Mouse (Mus musculus) midbrain, embryonic 15.5 days (tissue): ENCODE data around the gene Unk. TPM values are rescaled to one million over a fixed set of nuclear protein-coding genes. Genes with fewer than 3 reads are reported as not detected.
A peak's percentile ranks its signal among the peaks of the same experiment; 100 is the strongest.

Experiments
- ATAC-seq: fragments of 200-750 bp; cut with Nextera tagmentation; replicated peaks from 2 replicates; pipeline ENCODE4 v1.8.0; 2017; ENCODE audit warnings: moderate TSS enrichment
- H3K27ac ChIP-seq: fragments of 300-500 bp; sonication (generic); 2 replicates; pipeline ENCODE4 v1.5.1; 2015; ENCODE audit warnings: mild to moderate bottlenecking, inconsistent platforms
- H3K27me3 ChIP-seq: fragments of 300-500 bp; sonication (generic); replicated peaks from 2 replicates; pipeline ENCODE4 v1.6.1; 2015; ENCODE audit warnings: inconsistent platforms
- H3K36me3 ChIP-seq: fragments of 300-500 bp; sonication (generic); replicated peaks from 2 replicates; pipeline ENCODE4 v1.6.1; 2015; ENCODE audit warnings: inconsistent platforms
- H3K4me1 ChIP-seq: fragments of 300-500 bp; sonication (generic); 2 replicates; pipeline ENCODE4 v1.6.1; 2015; ENCODE audit warnings: inconsistent platforms
- H3K4me2 ChIP-seq: fragments of 300-500 bp; sonication (generic); 2 replicates; pipeline ENCODE4 v1.6.1; 2015; ENCODE audit warnings: inconsistent platforms, mild to moderate bottlenecking, moderate library complexity
- H3K4me3 ChIP-seq: fragments of 300-500 bp; sonication (generic); 2 replicates; pipeline ENCODE4 v1.5.1; 2015; ENCODE audit warnings: mild to moderate bottlenecking, inconsistent platforms
- H3K9ac ChIP-seq: fragments of 300-500 bp; sonication (generic); 2 replicates; pipeline ENCODE4 v1.6.1; 2015; ENCODE audit warnings: mild to moderate bottlenecking, inconsistent platforms
- H3K9me3 ChIP-seq: fragments of 300-500 bp; sonication (generic); 2 replicates; pipeline ENCODE4 v1.6.1; 2016; ENCODE audit warnings: inconsistent platforms
- WGBS: fragments of 180-500 bp; shearing (Covaris S2); methylation state at CpG from one replicate; pipeline ENCODE4 v1.1.7; 2015; ENCODE audit warnings: mixed read lengths; 5-methylcytosine and 5-hydroxymethylcytosine counted together
- polyA plus RNA-seq: library from polyadenylated mRNA; unstranded; fragments of >200 nt; fragmentation: Nextera tagmentation; extraction: Ambion mirVana; gene quantifications from 2 replicates; pipeline ENCODE4 v1.2.1, GENCODE M21; 2015

Unk gene
- polyA plus RNA-seq, 1 experiment from 2014 or later: 39.7 TPM

GRCm38 (mm10) chr11:116077446-116078204 is 47.5 kb downstream of the Unk start, which contains the start of gene Unc13d:
TSS of gene Unc13d (minus strand) at chr11:116077961.
- Histone ChIP-seq H3K9ac (peak within 1 kb of the TSS; percentile 45), H3K27me3 (no peaks in the 10 kb centered on the region), H3K9me3 (no peaks in the 10 kb centered on the region), H3K36me3 (peaks cover 26% of the 10 kb centered on the region), H3K27ac (peak within 1 kb of the TSS; percentile 55; the same call in 1 of the 2 replicates), H3K4me3 (peak within 1 kb of the TSS; percentile 23), H3K4me2 (peak within 1 kb of the TSS; percentile 49), H3K4me1 (peaks cover 13% of the 10 kb centered on the region)
- no peak; the same call in 1 of the 2 replicates for ATAC-seq
- WGBS: 71% methylated on average over 22 of the region's 22 CpGs

- WGBS: 9% methylated on average over 15 of the region's 16 CpGs
- Histone ChIP-seq H3K4me3 (peak overlapping the region; percentile 23), H3K9me3 (no peaks in the 10 kb centered on the region), H3K4me1 (peaks cover 13% of the 10 kb centered on the region), H3K27ac (peak overlapping the region; percentile 55; the same call in 1 of the 2 replicates), H3K4me2 (peak overlapping the region; percentile 49), H3K27me3 (no peaks in the 10 kb centered on the region), H3K36me3 (peaks cover 29% of the 10 kb centered on the region), H3K9ac (peak overlapping the region; percentile 45)
- ATAC-seq: peak; percentile 51; the same call in 1 of the 2 replicates
Measured at GRCm38 (mm10) chr11:116078221-116078620, 48.1 kb downstream of the Unk start.

GRCm38 (mm10) chr11:116078676-116079320 is 48.7 kb downstream of the Unk start:
- no peaks in the 10 kb centered on the region for H3K27me3 ChIP-seq
- peaks cover 13% of the 10 kb centered on the region for H3K4me1 ChIP-seq
- no peak overlapping the region for H3K9ac ChIP-seq
- H3K4me3 ChIP-seq: no peak overlapping the region
- no peak overlapping the region for H3K27ac ChIP-seq
- no peak for ATAC-seq
- H3K4me2 ChIP-seq: peak overlapping the region; percentile 49; the same call in 1 of the 2 replicates
- H3K36me3 ChIP-seq: peaks cover 34% of the 10 kb centered on the region
- 17% methylated on average over 10 of the region's 10 CpGs for WGBS
- no peaks in the 10 kb centered on the region for H3K9me3 ChIP-seq

GRCm38 (mm10) chr11:116079511-116079910 is 49.4 kb downstream of the Unk start:
- Histone ChIP-seq H3K27me3 (no peaks in the 10 kb centered on the region), H3K27ac (no peak overlapping the region), H3K9ac (no peak overlapping the region), H3K36me3 (peaks cover 36% of the 10 kb centered on the region), H3K4me2 (no peak overlapping the region), H3K4me3 (no peak overlapping the region), H3K9me3 (no peaks in the 10 kb centered on the region), H3K4me1 (peaks cover 13% of the 10 kb centered on the region)
- WGBS: 77% methylated on average over 10 of the region's 10 CpGs
- no peak for ATAC-seq

- no peak for ATAC-seq
- peaks cover 23% of the 10 kb centered on the region for H3K4me1 ChIP-seq
- no peaks in the 10 kb centered on the region for H3K9me3 ChIP-seq
- no peak overlapping the region for H3K4me2 ChIP-seq
- no peak overlapping the region for H3K27ac ChIP-seq
- H3K36me3 ChIP-seq: peaks cover 36% of the 10 kb centered on the region
- no peaks in the 10 kb centered on the region for H3K27me3 ChIP-seq
- no peak overlapping the region for H3K4me3 ChIP-seq
- 76% methylated on average over 6 of the region's 6 CpGs for WGBS
- H3K9ac ChIP-seq: no peak overlapping the region
Measured at GRCm38 (mm10) chr11:116081081-116081480, 51.0 kb downstream of the Unk start.

GRCm38 (mm10) chr11:116083096-116083672 is 53.1 kb downstream of the Unk start:
- Histone ChIP-seq H3K4me3 (no peak overlapping the region), H3K9ac (no peak overlapping the region), H3K9me3 (no peaks in the 10 kb centered on the region), H3K27me3 (no peaks in the 10 kb centered on the region), H3K4me2 (no peak overlapping the region), H3K36me3 (peaks cover 36% of the 10 kb centered on the region), H3K27ac (no peak overlapping the region), H3K4me1 (peaks cover 28% of the 10 kb centered on the region)
- 91% methylated on average over 14 of the region's 14 CpGs for WGBS
- ATAC-seq: no peak

- Histone ChIP-seq H3K4me1 (peaks cover 18% of the 10 kb centered on the region), H3K9ac (no peak overlapping the region), H3K27ac (no peak overlapping the region), H3K27me3 (no peaks in the 10 kb centered on the region), H3K4me3 (no peak overlapping the region), H3K9me3 (no peaks in the 10 kb centered on the region), H3K4me2 (no peak overlapping the region), H3K36me3 (peaks cover 33% of the 10 kb centered on the region)
- 92% methylated on average over 6 of the region's 6 CpGs for WGBS
- ATAC-seq: no peak
Measured at GRCm38 (mm10) chr11:116084166-116084565, 54.0 kb downstream of the Unk start.

GRCm38 (mm10) chr11:116086258-116087193 is 56.4 kb downstream of the Unk start, which contains the start of gene Wbp2:
TSS of gene Wbp2 (minus strand) at chr11:116086995.
- Histone ChIP-seq H3K4me2 (peak within 1 kb of the TSS; percentile 56), H3K36me3 (peaks cover 14% of the 10 kb centered on the region; the same call in 1 of the 2 replicates), H3K4me3 (peak within 1 kb of the TSS; percentile 50), H3K27ac (peak within 1 kb of the TSS; percentile 82), H3K4me1 (peaks cover 17% of the 10 kb centered on the region), H3K27me3 (no peaks in the 10 kb centered on the region), H3K9me3 (no peaks in the 10 kb centered on the region), H3K9ac (peak within 1 kb of the TSS; percentile 33)
- WGBS: 4% methylated on average over 39 of the region's 43 CpGs
- peak; percentile 97 for ATAC-seq

GRCm38 (mm10) chr11:116087194-116088130 is 57.3 kb downstream of the Unk start:
- 3% methylated on average over 31 of the region's 31 CpGs for WGBS
- peak overlapping the region; percentile 17 for H3K9ac ChIP-seq
- no peaks in the 10 kb centered on the region for H3K27me3 ChIP-seq
- H3K27ac ChIP-seq: peak overlapping the region; percentile 77
- peaks cover 17% of the 10 kb centered on the region for H3K4me1 ChIP-seq
- H3K9me3 ChIP-seq: no peaks in the 10 kb centered on the region
- peak; percentile 84 for ATAC-seq
- peaks cover 10% of the 10 kb centered on the region; the same call in 1 of the 2 replicates for H3K36me3 ChIP-seq
- peak overlapping the region; percentile 50 for H3K4me3 ChIP-seq
- peak overlapping the region; percentile 56 for H3K4me2 ChIP-seq

- H3K27me3 ChIP-seq: no peaks in the 10 kb centered on the region
- no peak overlapping the region for H3K9ac ChIP-seq
- peak overlapping the region; percentile 56; the same call in 1 of the 2 replicates for H3K4me2 ChIP-seq
- ATAC-seq: no peak
- H3K36me3 ChIP-seq: peaks cover 7% of the 10 kb centered on the region; the same call in 1 of the 2 replicates
- H3K9me3 ChIP-seq: no peaks in the 10 kb centered on the region
- no peak overlapping the region for H3K4me3 ChIP-seq
- 91% methylated on average over 8 of the region's 8 CpGs for WGBS
- peaks cover 17% of the 10 kb centered on the region for H3K4me1 ChIP-seq
- H3K27ac ChIP-seq: no peak overlapping the region
Measured at GRCm38 (mm10) chr11:116088188-116088587, 58.1 kb downstream of the Unk start.
